In the genomic region with DNA sequence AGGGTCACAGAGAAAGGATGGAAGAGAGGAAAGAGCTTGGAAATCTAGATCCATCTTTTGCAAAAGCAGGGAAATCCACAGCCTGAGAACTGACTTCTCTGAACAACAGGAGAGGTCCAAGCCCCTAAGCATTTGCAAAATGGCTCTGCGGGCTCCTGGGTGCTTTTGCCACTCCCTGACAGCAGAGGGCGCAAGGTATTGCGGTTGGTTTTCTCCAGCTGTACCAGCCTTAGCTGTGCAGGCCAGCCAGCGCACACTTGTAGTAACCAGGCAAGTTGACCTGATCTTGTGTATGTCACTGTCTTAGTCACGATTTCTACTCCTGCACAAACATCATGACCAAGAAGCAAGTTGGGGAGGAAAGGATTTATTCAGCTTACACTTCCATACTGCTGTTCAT, we compare ENCODE assay signal across 9 mouse cellular contexts. TPM values are rescaled to one million over a fixed set of nuclear protein-coding genes. Genes with fewer than 3 reads are reported as not detected.
A peak's percentile ranks its signal among the peaks of the same experiment; 100 is the strongest.
DNase-seq lines count a peak whose midpoint lies in the region; ATAC-seq lines count a peak whose summit lies in the region.
"Had no signal": no experiment of that assay in that cellular context is flagged by ENCODE, and none has a peak within 500 bp of the region (broad histone marks: within the 10 kb centered on the region; RNA-seq: fewer than 3 reads in every experiment).

No protein-coding gene starts in this region.

- DNase-seq in hindbrain, embryonic 10.5 days (ENCODE audit: low spot score): peak; percentile 74
- peak; percentile 50 for DNase-seq in T-cell, adult 2 months (ENCODE audit: low spot score)
- DNase-seq in heart, postnatal 36 days: peak; percentile 49 to 70
- DNase-seq in left cerebral cortex, postnatal 36 days (ENCODE audit: low spot score in 2 of 2): peak; percentile 55 to 65
- peak; percentile 12 to 27 for DNase-seq in monocyte, adult 2 months (ENCODE audit: low read depth in 1 of 2, low spot score in 2 of 2)
- peak; percentile 84 for DNase-seq in testis, postnatal 10 days (ENCODE audit: low spot score)

- intact Hi-C loops in heart, postnatal 36 days (cut with DNase I): loop anchor here (1.0 kb wide), 1 partner anchor 82 kb away; no protein-coding TSS in a partner anchor
- intact Hi-C loops in left cerebral cortex, postnatal 36 days (cut with DNase I): loop anchor here (2.0 kb wide), 1 partner anchor 81 kb away; no protein-coding TSS in a partner anchor

- H3K36me3 ChIP-seq in hindbrain, embryonic 10.5 days: no peaks in the 10 kb centered on the region
- H3K36me3 ChIP-seq in hindbrain, embryonic 12.5 days: no peaks in the 10 kb centered on the region
- H3K36me3 ChIP-seq: lung, embryonic 15.5 days had no signal

- H3K27ac ChIP-seq in hindbrain, embryonic 10.5 days: no peak overlapping the region
- H3K27ac ChIP-seq in hindbrain, embryonic 12.5 days: no peak overlapping the region
- H3K27ac ChIP-seq: lung, embryonic 15.5 days had no signal

- H3K9me3 ChIP-seq in hindbrain, embryonic 10.5 days: no peaks in the 10 kb centered on the region
- H3K9me3 ChIP-seq in hindbrain, embryonic 12.5 days (replicated peaks): no peaks in the 10 kb centered on the region
- H3K9me3 ChIP-seq: lung, embryonic 15.5 days had no signal

- H3K4me1 ChIP-seq in hindbrain, embryonic 10.5 days (replicated peaks): peaks cover 12% of the 10 kb centered on the region
- H3K4me1 ChIP-seq in hindbrain, embryonic 12.5 days: peaks cover 8% of the 10 kb centered on the region

- ATAC-seq in hindbrain, embryonic 12.5 days (ENCODE audit: low FRiP score): no peak
- ATAC-seq in common myeloid progenitor, adult 5-6 weeks (replicated peaks; ENCODE audit: low read depth, poor library complexity, severe bottlenecking): peak; percentile 83

- H3K4me3 ChIP-seq in hindbrain, embryonic 10.5 days: no peak overlapping the region
- H3K4me3 ChIP-seq in hindbrain, embryonic 12.5 days: no peak overlapping the region
- H3K4me3 ChIP-seq: lung, embryonic 15.5 days had no signal

- no peak overlapping the region for H3K9ac ChIP-seq in hindbrain, embryonic 12.5 days
- H3K9ac ChIP-seq: lung, embryonic 15.5 days had no signal

- no peak overlapping the region for H3K4me2 ChIP-seq in hindbrain, embryonic 12.5 days (replicated peaks)
- H3K4me2 ChIP-seq: lung, embryonic 15.5 days had no signal

- WGBS in hindbrain, embryonic 10.5 days: 6% methylated on average over 5 of the region's 5 CpGs
- 9% methylated on average over 5 of the region's 5 CpGs for WGBS in hindbrain, embryonic 12.5 days

- peaks cover 48% of the 10 kb centered on the region for H3K27me3 ChIP-seq in hindbrain, embryonic 10.5 days (ENCODE audit: insufficient read depth, poor library complexity, severe bottlenecking)
- H3K27me3 ChIP-seq in hindbrain, embryonic 12.5 days: peaks cover 43% of the 10 kb centered on the region

RNA-seq across cellular contexts. Expression of a gene that starts 18.2 kb away (rescaled TPM):
- 1.1 and 1.3 TPM in 2 replicates for polyA plus RNA-seq in hindbrain, embryonic 10.5 days (2016; fragmentation: Nextera tagmentation; extraction: Ambion mirVana)
- polyA plus RNA-seq in hindbrain, embryonic 12.5 days (2016; fragmentation: Nextera tagmentation; extraction: Ambion mirVana): 3.1 and 3.3 TPM in 2 replicates
- 1.0 TPM in 1 of 2 replicates, not detected in the other for total RNA-seq in common myeloid progenitor, adult 5-6 weeks (2017)
- total RNA-seq in heart, postnatal 36 days (2021): under 1 TPM; 0.19 to 0.22 TPM
- 10 to 100 TPM; 13.2 to 17.4 TPM for total RNA-seq in left cerebral cortex, postnatal 36 days (2021)

RNA-seq across cellular contexts. Expression of a gene that starts 25.0 kb away (rescaled TPM):
- 0.13 and 0.22 TPM in 2 replicates for polyA plus RNA-seq in hindbrain, embryonic 10.5 days (2016; fragmentation: Nextera tagmentation; extraction: Ambion mirVana)
- 0.20 and 0.30 TPM in 2 replicates for polyA plus RNA-seq in hindbrain, embryonic 12.5 days (2016; fragmentation: Nextera tagmentation; extraction: Ambion mirVana)
- total RNA-seq in common myeloid progenitor, adult 5-6 weeks (2017): not detected in 2 replicates
- not detected for total RNA-seq in heart, postnatal 36 days (2021)
- under 1 TPM in 1 of 2 experiments, not detected in 1; 0.54 TPM for total RNA-seq in left cerebral cortex, postnatal 36 days (2021)

RNA-seq across cellular contexts. Expression of a gene that starts 29.7 kb away (rescaled TPM):
- not detected in 2 replicates for polyA plus RNA-seq in hindbrain, embryonic 10.5 days (2016; fragmentation: Nextera tagmentation; extraction: Ambion mirVana)
- polyA plus RNA-seq in hindbrain, embryonic 12.5 days (2016; fragmentation: Nextera tagmentation; extraction: Ambion mirVana): not detected in 2 replicates
- not detected in 2 replicates for total RNA-seq in common myeloid progenitor, adult 5-6 weeks (2017)
- total RNA-seq in heart, postnatal 36 days (2021): under 1 TPM; 0.36 to 0.57 TPM
- not detected for total RNA-seq in left cerebral cortex, postnatal 36 days (2021)

RNA-seq across cellular contexts. Expression of a gene that starts 37.8 kb away (rescaled TPM):
- polyA plus RNA-seq in hindbrain, embryonic 10.5 days (2016; fragmentation: Nextera tagmentation; extraction: Ambion mirVana): 81.8 and 98.2 TPM in 2 replicates
- 69.7 and 73.4 TPM in 2 replicates for polyA plus RNA-seq in hindbrain, embryonic 12.5 days (2016; fragmentation: Nextera tagmentation; extraction: Ambion mirVana)
- 140 and 247 TPM in 2 replicates for total RNA-seq in common myeloid progenitor, adult 5-6 weeks (2017)
- 10 to 100 TPM; 27.9 to 29.2 TPM for total RNA-seq in heart, postnatal 36 days (2021)
- total RNA-seq in left cerebral cortex, postnatal 36 days (2021): 10 to 100 TPM; 38.3 to 42.0 TPM

Comparison
In these comparisons a context has a peak if more than half of its experiments do, and no peak if none do; other contexts are left out.
1. DNase-seq: peak in every context shown above with its lines; median percentile 84 in testis, postnatal 10 days; 74 in hindbrain, embryonic 10.5 days; 60 in left cerebral cortex, postnatal 36 days; 60 in heart, postnatal 36 days; 50 in T-cell, adult 2 months; 20 in monocyte, adult 2 months.